Mouse (Mus musculus) mouse embryonic stem cell (cell line): Measurements from ENCODE around the gene Myo3b.

Source experiments
- in situ Hi-C, 2 experiments: fragments of 300-500 bp; cut with MboI; formaldehyde crosslinking; loops; 1 replicate in 1 of 2; 3 replicates in 1 of 2; pipeline ENCODE4 v1.14.3; 2019 to 2020; ENCODE audit warnings: low sequenced_read_pairs in 2 of 2, low pct_unique_long_range_greater_than_20kb in 1 of 2, mixed read lengths in 1 of 2; ENCODE audit not compliant: unreplicated experiment in 1 of 2

Gene Myo3b

GRCm38 (mm10) chr2:70322767-70323166, 283.8 kb downstream of the Myo3b start:
- in situ Hi-C loops: no loop called here

- in situ Hi-C loops: no loop called here
These were observed 288.7 kb downstream of the Myo3b start for GRCm38 (mm10) chr2:70327602-70328001.

GRCm38 (mm10) chr2:70332905-70333304, 294.0 kb downstream of the Myo3b start:
- in situ Hi-C loops: no loop called here

GRCm38 (mm10) chr2:70333553-70333952, 294.6 kb downstream of the Myo3b start:
- in situ Hi-C loops: no loop called here

- in situ Hi-C loops: no loop called here
These were observed 297.6 kb downstream of the Myo3b start for GRCm38 (mm10) chr2:70336551-70336950.

- in situ Hi-C loops: no loop called here
These were observed 298.3 kb downstream of the Myo3b start for GRCm38 (mm10) chr2:70337208-70337611.

GRCm38 (mm10) chr2:70337869-70338268, 298.9 kb downstream of the Myo3b start:
- in situ Hi-C loops: no loop called here

- in situ Hi-C loops: no loop called here
These were observed 300.1 kb downstream of the Myo3b start for GRCm38 (mm10) chr2:70339061-70339460.

- in situ Hi-C loops: no loop called here
These were observed 300.6 kb downstream of the Myo3b start for GRCm38 (mm10) chr2:70339501-70339900.

GRCm38 (mm10) chr2:70340224-70340623, 301.3 kb downstream of the Myo3b start:
- in situ Hi-C loops: loop anchor here in 1 of 2 experiments (10.0 kb wide), 1 partner anchor 195 kb away; no protein-coding TSS in a partner anchor

GRCm38 (mm10) chr2:70345126-70345525, 306.2 kb downstream of the Myo3b start:
- in situ Hi-C loops: loop anchor here in 1 of 2 experiments (10.0 kb wide), 1 partner anchor 190 kb away; no protein-coding TSS in a partner anchor

GRCm38 (mm10) chr2:70347511-70347910, 308.6 kb downstream of the Myo3b start:
- in situ Hi-C loops: loop anchor here in 1 of 2 experiments (10.0 kb wide), 1 partner anchor 187 kb away; no protein-coding TSS in a partner anchor

- in situ Hi-C loops: loop anchor here in 1 of 2 experiments (10.0 kb wide), 1 partner anchor 186 kb away; no protein-coding TSS in a partner anchor
These were observed 310.0 kb downstream of the Myo3b start for GRCm38 (mm10) chr2:70348793-70349553.

GRCm38 (mm10) chr2:70352435-70353165, 313.7 kb downstream of the Myo3b start:
- in situ Hi-C loops: no loop called here

- in situ Hi-C loops: no loop called here
These were observed 315.1 kb downstream of the Myo3b start for GRCm38 (mm10) chr2:70354056-70354455.

- in situ Hi-C loops: no loop called here
These were observed 316.1 kb downstream of the Myo3b start for GRCm38 (mm10) chr2:70355026-70355425.

GRCm38 (mm10) chr2:70369421-70369820, 330.5 kb downstream of the Myo3b start:
- in situ Hi-C loops: no loop called here

- in situ Hi-C loops: no loop called here
These were observed 340.4 kb downstream of the Myo3b start for GRCm38 (mm10) chr2:70379341-70379740.

GRCm38 (mm10) chr2:70379939-70380338, 341.0 kb downstream of the Myo3b start:
- in situ Hi-C loops: no loop called here
